Mouse (Mus musculus) embryonic stem cell, embryonic (primary cell): ENCODE measurements at regions not wholly inside any gene's neighbourhood (a gene's known extent, or its start where the extent isn't known, plus 50 kb on each side); places are given as distances from the start of the nearest gene placed in this dataset.

Source experiments
- CTCF ChIA-PET, 4 experiments: fragments of 300-600 bp in 2 of 4; fragments of 350-600 bp in 2 of 4; sonication (Branson Sonifier 250); formaldehyde crosslinking; loops; one replicate each; lab custom pipeline; 2022; ENCODE audit warnings: inconsistent platforms in 2 of 4; lab: Charles Lee
- POLR2A ChIA-PET, 4 experiments: fragments of 300-600 bp in 2 of 4; fragments of 350-600 bp in 2 of 4; sonication (Branson Sonifier 250); formaldehyde crosslinking; loops; one replicate each; lab custom pipeline; 2022; ENCODE audit warnings: antibody characterized with exemption in 4 of 4, inconsistent platforms in 1 of 4; lab: Charles Lee

GRCm38 (mm10) chr3:16941146-16941545 is 934.9 kb upstream of the Gm5150 start:
- ChIA-PET POLR2A (interaction anchor here in 1 of 4 experiments (0.7 kb wide), 1 partner anchor 15 kb away, joined by 3 read pairs; no protein-coding TSS in a partner anchor), CTCF (no interaction called here)

GRCm38 (mm10) chr3:16939533-16939932 is 933.3 kb upstream of the Gm5150 start:
- CTCF ChIA-PET = interaction anchor here in 1 of 4 experiments (0.6 kb wide), 1 partner anchor 42 kb away, joined by 12 read pairs; no protein-coding TSS in a partner anchor
- POLR2A ChIA-PET = interaction anchor here in 1 of 4 experiments (0.6 kb wide), 1 partner anchor 29 kb away, joined by 3 read pairs; no protein-coding TSS in a partner anchor

GRCm38 (mm10) chr3:16939127-16939526 is 932.9 kb upstream of the Gm5150 start:
- CTCF ChIA-PET = no interaction called here
- POLR2A ChIA-PET = interaction anchor here in 1 of 4 experiments (0.6 kb wide), 1 partner anchor 28 kb away, joined by 3 read pairs; no protein-coding TSS in a partner anchor

- ChIA-PET POLR2A (no interaction called here), CTCF (interaction anchor here in 1 of 4 experiments (0.6 kb wide), 1 partner anchor 380 kb away, joined by 9 read pairs; no protein-coding TSS in a partner anchor)
These were observed 932.3 kb upstream of the Gm5150 start for GRCm38 (mm10) chr3:16938491-16939001.

DNA sequence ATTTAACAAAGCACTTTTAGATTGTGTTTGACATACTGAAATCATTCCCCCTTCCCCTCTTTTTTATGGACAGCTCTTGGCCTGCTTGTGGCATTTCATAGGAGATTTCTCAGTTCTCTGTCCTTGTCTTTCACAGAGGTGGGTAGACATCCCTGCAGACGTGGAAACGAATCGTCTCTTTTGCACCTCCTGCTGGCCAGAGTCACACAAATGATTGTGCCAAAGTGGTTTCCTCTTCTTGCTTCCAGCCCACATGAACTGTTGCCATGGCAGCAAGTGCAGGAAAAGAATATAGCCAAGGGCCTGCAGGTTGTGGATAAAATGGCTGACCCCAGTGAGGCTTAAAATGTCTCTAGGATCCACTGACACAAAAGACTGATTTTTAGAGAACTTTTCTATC is 924.1 kb upstream of the Gm5150 start:
- CTCF ChIA-PET = no interaction called here
- POLR2A ChIA-PET = no interaction called here

DNA sequence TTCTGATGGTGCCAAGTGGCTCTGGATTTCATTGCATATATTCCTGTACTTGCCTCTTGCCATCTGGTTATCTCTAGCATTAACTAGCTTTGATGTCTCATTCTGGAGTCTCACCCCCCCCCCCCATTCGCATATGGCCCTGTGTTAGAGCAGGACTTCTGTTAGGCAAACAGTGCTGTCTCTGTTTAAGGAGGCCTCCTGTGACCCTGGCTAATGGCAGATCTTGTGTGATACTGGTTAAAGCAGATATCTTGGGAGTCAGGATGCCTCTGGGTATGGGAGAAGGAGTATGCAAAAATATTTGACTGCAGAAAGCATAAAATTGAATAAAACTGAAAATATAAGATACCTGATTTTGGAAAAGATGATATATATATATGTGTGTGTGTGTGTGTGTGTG is 923.6 kb upstream of the Gm5150 start:
- POLR2A ChIA-PET = no interaction called here
- CTCF ChIA-PET = interaction anchor here in 1 of 4 experiments (0.6 kb wide), 1 partner anchor 464 kb away, joined by 5 read pairs; no protein-coding TSS in a partner anchor

GRCm38 (mm10) chr3:16924018-16924417 is 917.8 kb upstream of the Gm5150 start:
- ChIA-PET CTCF (no interaction called here), POLR2A (no interaction called here)

GRCm38 (mm10) chr3:16923234-16923914 is 917.1 kb upstream of the Gm5150 start:
- POLR2A ChIA-PET = no interaction called here
- CTCF ChIA-PET = no interaction called here

DNA sequence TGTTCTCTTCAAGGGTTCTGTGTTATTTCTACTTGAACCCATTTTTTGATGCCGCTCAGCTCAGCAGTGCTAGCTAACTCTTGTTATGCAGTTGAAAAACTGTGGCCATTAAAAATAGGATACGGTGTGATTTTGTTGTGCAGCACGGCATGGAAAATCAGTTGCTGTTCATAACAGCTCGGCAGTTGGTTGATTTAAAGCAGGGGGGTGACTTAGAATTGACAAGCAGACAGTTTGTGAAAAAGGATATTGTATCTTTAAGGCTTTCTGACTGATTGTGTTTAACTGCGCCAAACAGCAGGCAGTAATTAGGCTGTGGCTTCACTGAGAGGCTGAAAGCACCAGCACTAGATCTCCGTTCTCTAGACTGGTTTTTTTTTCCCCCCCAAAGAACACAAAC is 915.1 kb upstream of the Gm5150 start:
- POLR2A ChIA-PET = no interaction called here
- CTCF ChIA-PET = no interaction called here

DNA sequence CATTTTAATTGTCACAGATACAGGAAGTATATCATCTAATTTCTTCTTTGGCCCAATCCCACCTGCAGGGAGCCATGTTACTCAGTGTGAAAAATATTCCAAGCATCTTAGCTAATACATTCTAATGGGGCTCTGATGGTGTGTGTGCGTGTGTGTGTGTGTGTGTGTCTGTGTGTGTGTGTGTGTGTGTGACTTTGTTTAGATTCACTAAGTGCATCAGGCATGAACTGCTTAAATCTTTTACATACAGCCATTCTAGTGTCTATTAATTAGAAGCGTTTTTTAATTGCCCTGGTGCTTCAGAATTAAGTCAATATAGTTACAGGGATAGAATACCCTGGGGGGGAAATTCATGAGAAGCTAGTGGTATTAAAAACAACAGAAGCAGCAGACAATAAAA is 912.1 kb upstream of the Gm5150 start:
- CTCF ChIA-PET = no interaction called here
- POLR2A ChIA-PET = interaction anchor here in 1 of 4 experiments (0.7 kb wide), 1 partner anchor 25 kb away, joined by 3 read pairs; no protein-coding TSS in a partner anchor

DNA sequence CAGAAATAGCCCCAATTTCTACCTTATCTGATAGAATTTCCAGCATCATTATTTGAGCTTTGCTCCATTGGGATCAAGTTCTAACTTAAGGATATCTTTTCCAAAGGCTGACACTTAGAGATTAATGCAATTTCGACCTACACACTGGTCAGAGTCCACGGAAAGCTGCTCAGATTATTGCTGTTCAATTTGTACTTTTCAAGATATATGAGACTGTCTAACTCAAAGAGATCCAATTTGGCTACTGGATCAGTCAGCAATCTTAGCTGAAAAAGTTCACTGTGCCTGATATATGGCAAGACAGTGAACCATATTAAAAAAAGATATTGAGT is 909.8 kb upstream of the Gm5150 start:
- POLR2A ChIA-PET = no interaction called here

GRCm38 (mm10) chr3:16915389-16916071 is 909.3 kb upstream of the Gm5150 start:
- ChIA-PET POLR2A (no interaction called here), CTCF (no interaction called here)

More for the DNA sequence above, 909.8 kb upstream of the Gm5150 start:
- CTCF ChIA-PET = no interaction called here

- CTCF ChIA-PET = no interaction called here
These were observed 881.9 kb upstream of the Gm5150 start for GRCm38 (mm10) chr3:16888132-16888531.

DNA sequence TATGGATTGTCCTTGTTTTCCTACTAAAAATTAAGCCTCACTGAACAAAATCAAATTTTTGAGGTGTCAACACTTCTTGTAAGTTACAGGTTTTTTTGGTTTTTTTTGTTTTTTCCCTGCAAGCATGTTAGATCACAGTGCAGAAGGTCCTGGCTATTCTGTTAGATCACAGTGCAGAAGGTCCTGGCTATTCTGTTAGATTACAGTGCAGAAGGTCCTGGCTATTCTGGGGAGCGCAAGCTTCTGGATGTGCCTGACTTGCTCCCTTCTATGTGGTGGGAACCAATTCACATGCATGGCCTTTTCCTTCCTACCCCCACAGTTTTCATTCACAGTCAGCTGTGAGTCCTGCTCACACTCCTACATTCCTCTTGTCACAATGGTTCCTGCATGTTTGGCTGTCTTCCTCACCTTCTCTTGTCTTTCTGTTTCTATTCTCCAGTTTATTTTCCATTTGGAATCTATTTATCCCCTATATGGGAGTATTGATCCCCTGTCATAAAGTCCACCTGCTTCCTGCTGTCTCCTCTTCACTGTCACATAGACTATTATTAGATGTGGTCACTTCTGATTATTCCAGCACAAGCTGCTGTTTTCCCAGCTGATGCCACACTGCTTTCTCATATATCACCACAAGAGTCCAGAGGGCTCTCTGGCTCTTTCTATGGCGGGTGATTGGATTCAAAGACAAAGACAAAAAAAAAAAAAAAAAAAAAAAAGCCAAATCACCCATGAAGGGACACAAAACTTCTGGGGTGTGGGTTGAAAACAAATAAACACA is 866.3 kb upstream of the Gm5150 start:
- POLR2A ChIA-PET = no interaction called here
- CTCF ChIA-PET = no interaction called here

More at GRCm38 (mm10) chr3:16888132-16888531, 881.9 kb upstream of the Gm5150 start:
- POLR2A ChIA-PET = no interaction called here

- POLR2A ChIA-PET = no interaction called here
- CTCF ChIA-PET = no interaction called here
These were observed 853.8 kb upstream of the Gm5150 start for GRCm38 (mm10) chr3:16860034-16860433.

GRCm38 (mm10) chr3:16858931-16859330 is 852.7 kb upstream of the Gm5150 start:
- POLR2A ChIA-PET = no interaction called here
- CTCF ChIA-PET = no interaction called here

DNA sequence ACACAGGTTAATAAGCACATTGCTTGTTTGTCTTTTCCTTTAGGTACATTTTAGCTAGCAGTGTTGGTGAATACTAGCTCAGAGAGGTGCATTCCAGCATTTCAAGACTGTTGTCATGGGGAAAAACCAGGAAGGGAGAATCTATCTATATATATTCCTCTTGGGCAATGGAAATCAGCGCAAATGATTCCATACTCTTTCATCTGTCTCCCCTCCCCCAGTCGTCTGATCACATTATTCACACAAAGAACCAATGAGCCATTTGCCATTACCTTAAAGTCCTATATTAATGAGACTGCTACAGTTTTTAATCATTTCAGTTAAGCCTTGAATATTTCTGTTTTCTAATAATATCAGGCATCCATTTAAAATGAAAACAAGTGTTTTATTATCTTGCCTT is 849.0 kb upstream of the Gm5150 start:
- POLR2A ChIA-PET = no interaction called here
- CTCF ChIA-PET = no interaction called here

DNA sequence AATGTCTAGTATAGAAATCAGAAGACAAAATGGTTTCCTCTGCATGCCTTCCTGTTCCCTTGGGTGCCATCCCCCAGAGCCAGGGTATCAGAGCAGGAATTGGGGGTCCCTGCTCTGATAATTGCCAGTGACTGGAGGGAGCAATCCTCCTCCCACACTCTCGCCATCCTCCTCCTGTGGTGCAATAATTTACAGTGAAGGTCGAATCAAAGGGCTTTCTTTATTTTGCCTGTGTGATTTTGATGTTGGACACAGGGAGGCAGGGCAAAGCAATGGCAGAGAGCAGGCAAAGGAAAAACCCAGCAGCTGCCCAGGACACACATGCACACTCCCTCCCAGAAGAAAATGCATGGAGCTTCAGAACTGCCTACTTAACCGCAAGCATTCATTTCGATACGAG is 847.8 kb upstream of the Gm5150 start:
- CTCF ChIA-PET = no interaction called here
- POLR2A ChIA-PET = no interaction called here

DNA sequence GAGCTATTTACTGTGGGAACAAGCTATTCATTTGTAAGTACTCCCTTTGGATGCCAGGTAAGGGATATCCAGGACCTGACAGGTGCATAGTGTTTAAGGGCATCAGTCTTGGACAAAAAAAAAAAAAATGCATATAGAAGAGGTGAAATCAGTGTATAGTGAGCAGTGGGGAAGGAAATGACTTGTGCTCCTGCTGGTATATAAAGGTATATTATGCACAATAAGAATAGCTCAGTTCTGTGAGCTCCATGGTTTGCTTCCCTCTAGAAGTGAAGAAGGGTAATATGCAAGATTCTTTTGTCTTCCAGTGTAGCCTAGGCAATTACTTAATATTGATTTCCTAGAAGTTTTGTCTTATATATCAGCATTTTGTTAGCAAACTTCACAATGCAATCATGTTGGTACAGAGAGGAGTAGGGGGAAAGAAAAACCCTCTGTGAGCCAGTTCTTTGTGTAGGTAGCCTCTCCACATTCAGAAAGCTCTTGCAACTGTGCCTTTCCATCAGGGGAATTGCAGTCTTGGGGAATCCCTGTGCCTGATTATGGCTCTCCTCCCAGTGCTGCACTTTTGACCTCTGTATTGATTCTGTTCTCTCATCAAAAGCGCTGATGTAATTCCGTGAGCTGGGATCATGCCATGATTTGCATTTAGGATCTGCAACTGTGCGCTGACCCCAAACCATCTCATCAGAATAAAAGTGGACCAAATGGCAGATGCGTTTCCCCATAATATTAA is 840.7 kb upstream of the Gm5150 start:
- CTCF ChIA-PET = no interaction called here
- POLR2A ChIA-PET = no interaction called here
